Mouse (Mus musculus): ENCODE data around the gene Mid1.
"Not testable (repeated sequence)": the region's sequence is repeated elsewhere in the genome, so short reads cannot be mapped to it uniquely, and the experiment has no call there.

- not testable (repeated sequence) for TF ChIP-seq CTCF, EP300 (IDR thresholded peaks at IDR 0.05)
Observed at GRCm38 (mm10) chrX:169989219-169989595, 304.2 kb downstream of the Mid1 start.
